In genomic region chr2:48404460-48404859, GRCm38 (mm10) we compare ENCODE assay signal across 25 mouse cellular contexts.
DNase-seq lines count a peak whose midpoint lies in the region; ATAC-seq and TF ChIP-seq lines count a peak whose summit lies in the region.
"Had no signal": no experiment of that assay in that cellular context is flagged by ENCODE, and none has a peak within 500 bp of the region (broad histone marks: within the 10 kb centered on the region; RNA-seq: fewer than 3 reads in every experiment).

No protein-coding gene starts in this region.

- TF ChIP-seq EP300 in liver, postnatal 0 days (IDR thresholded peaks at IDR 0.05; ENCODE audit: low read depth): peak; percentile 31; the same call in 1 of the 2 replicates

- WGBS in liver, adult 2 months: 24% methylated on average over 3 of the region's 3 CpGs
- 52% methylated on average over 3 of the region's 3 CpGs for WGBS in liver, embryonic 12.5 days (ENCODE audit: insufficient replicate concordance)
- WGBS in intestine, embryonic 14.5 days: 68% methylated on average over 3 of the region's 3 CpGs
- 45% methylated on average over 3 of the region's 3 CpGs for WGBS in intestine, embryonic 15.5 days
- 42% methylated on average over 3 of the region's 3 CpGs for WGBS in liver, postnatal 0 days (ENCODE audit: insufficient replicate concordance)

- H3K4me2 ChIP-seq in liver, embryonic 12.5 days: no peak overlapping the region
- H3K4me2 ChIP-seq in intestine, embryonic 14.5 days (ENCODE audit: low read length): no peak overlapping the region
- H3K4me2 ChIP-seq in intestine, embryonic 15.5 days (replicated peaks): no peak overlapping the region
- peak overlapping the region; percentile 29; the same call in 1 of the 2 replicates for H3K4me2 ChIP-seq in liver, postnatal 0 days (ENCODE audit: low read depth, low read length)
- H3K4me2 ChIP-seq: forebrain, embryonic 13.5 days; heart, embryonic 13.5 days; hindbrain, embryonic 14.5 days had no signal

- no peak for ATAC-seq in liver, embryonic 12.5 days
- ATAC-seq in intestine, embryonic 14.5 days (replicated peaks; ENCODE audit: low FRiP score, low TSS enrichment, low read depth): peak; percentile 74; the same call in 1 of the 2 replicates
- peak; percentile 69 for ATAC-seq in intestine, embryonic 15.5 days
- ATAC-seq in liver, postnatal 0 days: peak; percentile 75
- ATAC-seq: activated CD4-positive, CD25-positive, alpha-beta regulatory T cell, adult 4 months; forebrain, embryonic 13.5 days; forebrain, embryonic 16.5 days; hindbrain, postnatal 0 days had no signal

- no peak for TF ChIP-seq CTCF in liver, adult 2 months (IDR thresholded peaks at IDR 0.05; ENCODE audit: low read depth, low read length)
- TF ChIP-seq CTCF in liver, postnatal 0 days (IDR thresholded peaks at IDR 0.05; ENCODE audit: low read depth): no peak

- H3K9ac ChIP-seq in liver, adult 2 months (ENCODE audit: low read depth, low read length): no peak overlapping the region
- H3K9ac ChIP-seq in liver, embryonic 12.5 days: no peak overlapping the region
- no peak overlapping the region for H3K9ac ChIP-seq in intestine, embryonic 14.5 days (ENCODE audit: low read length)
- H3K9ac ChIP-seq in intestine, embryonic 15.5 days: no peak overlapping the region
- H3K9ac ChIP-seq in liver, postnatal 0 days (replicated peaks): no peak overlapping the region
- H3K9ac ChIP-seq: forebrain, embryonic 13.5 days; heart, embryonic 13.5 days; hindbrain, embryonic 14.5 days had no signal

- no peaks in the 10 kb centered on the region for H3K79me2 ChIP-seq in liver, adult 2 months (ENCODE audit: control insufficient read depth, insufficient read depth, low read length)

- H3K4me3 ChIP-seq in liver, adult 2 months (ENCODE audit: insufficient read depth, low read depth, low read length): no peak overlapping the region
- H3K4me3 ChIP-seq in liver, embryonic 12.5 days: no peak overlapping the region
- no peak overlapping the region for H3K4me3 ChIP-seq in intestine, embryonic 14.5 days (ENCODE audit: low read depth, low read length)
- no peak overlapping the region for H3K4me3 ChIP-seq in intestine, embryonic 15.5 days (replicated peaks)
- H3K4me3 ChIP-seq in liver, postnatal 0 days (ENCODE audit: low read depth, low read length): no peak overlapping the region
- H3K4me3 ChIP-seq: forebrain, embryonic 10.5 days; forebrain, embryonic 13.5 days; heart, adult 2 months; heart, embryonic 10.5 days; heart, embryonic 13.5 days had no signal

- no peaks in the 10 kb centered on the region for H3K36me3 ChIP-seq in liver, adult 2 months (ENCODE audit: control insufficient read depth, insufficient read depth, low read length)
- H3K36me3 ChIP-seq in liver, embryonic 12.5 days: no peaks in the 10 kb centered on the region
- no peaks in the 10 kb centered on the region for H3K36me3 ChIP-seq in intestine, embryonic 14.5 days (ENCODE audit: control insufficient read depth, insufficient read depth, low read length)
- H3K36me3 ChIP-seq in intestine, embryonic 15.5 days: no peaks in the 10 kb centered on the region
- no peaks in the 10 kb centered on the region for H3K36me3 ChIP-seq in liver, postnatal 0 days (replicated peaks; ENCODE audit: insufficient read depth, low read length)
- H3K36me3 ChIP-seq: forebrain, embryonic 10.5 days; heart, embryonic 10.5 days; heart, embryonic 13.5 days had no signal

- H3K9me3 ChIP-seq in liver, embryonic 12.5 days (replicated peaks): no peaks in the 10 kb centered on the region
- no peaks in the 10 kb centered on the region for H3K9me3 ChIP-seq in intestine, embryonic 14.5 days (ENCODE audit: control insufficient read depth, low read length)
- H3K9me3 ChIP-seq in intestine, embryonic 15.5 days: no peaks in the 10 kb centered on the region
- H3K9me3 ChIP-seq in liver, postnatal 0 days (ENCODE audit: low read length): no peaks in the 10 kb centered on the region
- H3K9me3 ChIP-seq: forebrain, embryonic 10.5 days; forebrain, embryonic 13.5 days; heart, embryonic 10.5 days; heart, embryonic 13.5 days had no signal

- no peaks in the 10 kb centered on the region for H3K27me3 ChIP-seq in liver, adult 2 months (ENCODE audit: control insufficient read depth, insufficient read depth, low read length)
- H3K27me3 ChIP-seq in liver, embryonic 12.5 days (replicated peaks): no peaks in the 10 kb centered on the region
- H3K27me3 ChIP-seq in intestine, embryonic 14.5 days (replicated peaks; ENCODE audit: control insufficient read depth, insufficient read depth, low read length): no peaks in the 10 kb centered on the region
- H3K27me3 ChIP-seq in intestine, embryonic 15.5 days (replicated peaks): no peaks in the 10 kb centered on the region
- H3K27me3 ChIP-seq in liver, postnatal 0 days (ENCODE audit: insufficient read depth, low read length): no peaks in the 10 kb centered on the region
- H3K27me3 ChIP-seq: forebrain, embryonic 13.5 days; heart, embryonic 13.5 days had no signal

- DNase-seq in liver, adult 2 months (ENCODE audit: extremely low read depth, low read depth, low spot score): peak; percentile 91
- no peak for DNase-seq in intestine, embryonic 14.5 days (ENCODE audit: low spot score)
- peak; percentile 73 for DNase-seq in liver, postnatal 0 days
- DNase-seq in embryo, embryonic 10.5 days (ENCODE audit: low spot score): no peak
- no peak for DNase-seq in B cell, adult 2 months
- DNase-seq: adrenal gland, adult 8-10 months; adrenal gland, postnatal 25 days; cerebellum, adult 11-12 months; cerebellum, adult 8-10 months; cerebellum, postnatal 10 days; cerebellum, postnatal 36 days; gastrocnemius, postnatal 36 days; heart, adult 2 months; heart, postnatal 14 days; heart, postnatal 4 days had no signal

- peaks cover 4% of the 10 kb centered on the region; the same call in 1 of the 2 replicates for H3K4me1 ChIP-seq in liver, adult 2 months (ENCODE audit: control insufficient read depth, insufficient read depth, low read length)
- H3K4me1 ChIP-seq in liver, embryonic 12.5 days: no peaks in the 10 kb centered on the region
- H3K4me1 ChIP-seq in intestine, embryonic 14.5 days (replicated peaks; ENCODE audit: control insufficient read depth, insufficient read depth, low read length): no peaks in the 10 kb centered on the region
- H3K4me1 ChIP-seq in intestine, embryonic 15.5 days (replicated peaks): no peaks in the 10 kb centered on the region
- H3K4me1 ChIP-seq in liver, postnatal 0 days (ENCODE audit: insufficient read depth): peaks cover 5% of the 10 kb centered on the region; the same call in 1 of the 2 replicates
- H3K4me1 ChIP-seq: forebrain, embryonic 13.5 days had no signal

- H3K27ac ChIP-seq in liver, adult 2 months (replicated peaks; ENCODE audit: insufficient read depth, low read depth, low read length): no peak overlapping the region
- H3K27ac ChIP-seq in liver, embryonic 12.5 days: no peak overlapping the region
- no peak overlapping the region for H3K27ac ChIP-seq in intestine, embryonic 14.5 days (ENCODE audit: low read depth)
- H3K27ac ChIP-seq in intestine, embryonic 15.5 days: no peak overlapping the region
- no peak overlapping the region for H3K27ac ChIP-seq in liver, postnatal 0 days (ENCODE audit: low read depth)
- H3K27ac ChIP-seq: forebrain, embryonic 10.5 days; forebrain, embryonic 13.5 days; heart, embryonic 10.5 days; heart, embryonic 13.5 days; hindbrain, embryonic 14.5 days; hindbrain, postnatal 0 days had no signal

- no peak for TF ChIP-seq POLR2A in liver, adult 2 months (IDR thresholded peaks at IDR 0.05; ENCODE audit: extremely low read depth, insufficient read depth, low read length)

Comparison
In these comparisons a context has a peak if more than half of its experiments do, and no peak if none do; other contexts are left out.
1. DNase-seq: peak in liver, adult 2 months (single experiment) and liver, postnatal 0 days (single experiment); none in intestine, embryonic 14.5 days (single experiment), embryo, embryonic 10.5 days (single experiment) and B cell, adult 2 months (0 of 2).